In genomic region chr11:70562287-70562994, GRCm38 (mm10) we compare ENCODE assay signal across 1 mouse cellular context.
A peak's percentile ranks its signal among the peaks of the same experiment; 100 is the strongest.
TF ChIP-seq lines count a peak whose summit lies in the region.

Mink1 (plus strand) TSS chr11:70562881.

TF ChIP-seq in MEL, 35 proteins besides CTCF, POLR2A, EP300 and RAD21 (continued from another document):
- TF ChIP-seq USF1 (IDR thresholded peaks at IDR 0.05; ENCODE audit: low read depth, low read length) (peak; percentile 74), ZNF384 (IDR thresholded peaks at IDR 0.05; ENCODE audit: low read depth, low read length) (no peak), ZKSCAN1 (IDR thresholded peaks at IDR 0.05; ENCODE audit: low read depth, low read length) (no peak), NELFE (IDR thresholded peaks at IDR 0.05; ENCODE audit: low read depth, low read length) (peak; percentile 89), ZMIZ1 (IDR thresholded peaks at IDR 0.05; ENCODE audit: low read depth, low read length) (peak; percentile 71; the same call in 1 of the 2 replicates)
